Mouse (Mus musculus): ENCODE data around the gene Ddr1.
"Not testable (repeated sequence)": the region's sequence is repeated elsewhere in the genome, so short reads cannot be mapped to it uniquely, and the experiment has no call there.

DNA sequence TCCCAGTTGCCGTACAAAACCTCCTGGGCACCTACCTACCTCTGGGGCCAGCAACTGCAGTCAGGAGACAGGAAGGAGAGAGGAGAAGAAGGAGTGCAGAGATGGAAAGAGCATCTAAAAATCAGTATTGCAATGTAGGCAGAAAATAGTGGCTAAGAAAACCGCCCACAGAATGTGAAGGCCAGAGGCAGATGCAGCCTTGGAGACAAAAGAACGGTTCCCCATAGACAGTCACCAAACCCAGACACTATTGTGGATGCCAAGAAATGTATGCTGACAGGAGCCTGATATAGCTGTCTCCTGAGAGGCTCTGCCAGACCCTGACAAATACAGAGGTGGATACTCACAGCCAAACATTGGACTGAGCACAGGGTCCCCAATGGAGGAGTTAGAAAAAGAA lies 25.7 kb upstream of the Ddr1 start:
- not testable (repeated sequence) for TF ChIP-seq CTCF, EP300 (IDR thresholded peaks at IDR 0.05; ENCODE audit: low read depth)
